Mouse (Mus musculus) heart, adult 2 months (tissue): ENCODE measurements at regions not wholly inside any gene's neighbourhood (a gene's known extent, or its start where the extent isn't known, plus 50 kb on each side); places are given as distances from the start of the nearest gene placed in this dataset.

Experiments
- DNase-seq, 2 experiments: peaks; one replicate each; pipeline ENCODE4 v3.0.0; 2021
- H3K27ac ChIP-seq: fragments of 200-600 bp; 2 replicates; pipeline ENCODE4 v1.8.1; 2022
- H3K27me3 ChIP-seq: fragments of 200-500 bp; 2 replicates; pipeline ENCODE4 v1.6.1; 2012; ENCODE audit warnings: mild to moderate bottlenecking, low read length, inconsistent platforms, mixed read lengths; ENCODE audit not compliant: control insufficient read depth, insufficient read depth
- H3K36me3 ChIP-seq: fragments of 200-500 bp; 2 replicates; pipeline ENCODE4 v1.6.1; 2012; ENCODE audit warnings: low read length, inconsistent platforms; ENCODE audit not compliant: control insufficient read depth, insufficient read depth
- H3K4me1 ChIP-seq: fragments of 200-500 bp; 2 replicates; pipeline ENCODE4 v1.6.1; 2011; ENCODE audit warnings: low read length; ENCODE audit not compliant: control insufficient read depth, insufficient read depth
- H3K4me3 ChIP-seq: fragments of 200-600 bp; 2 replicates; pipeline ENCODE4 v1.8.1; 2022
- H3K79me2 ChIP-seq: fragments of 200-500 bp; replicated peaks from 2 replicates; pipeline ENCODE4 v1.6.1; 2012; ENCODE audit warnings: mild to moderate bottlenecking, inconsistent platforms, low read length, moderate library complexity, mixed read lengths; ENCODE audit not compliant: control insufficient read depth, insufficient read depth
- H3K9ac ChIP-seq: fragments of 200-500 bp; 2 replicates; pipeline ENCODE4 v1.6.1; 2012; ENCODE audit warnings: low read depth, mild to moderate bottlenecking, control low read depth, inconsistent platforms, low read length, mixed read lengths
- CTCF ChIP-seq: fragments of 200-600 bp; IDR thresholded peaks from 2 replicates; pipeline ENCODE4 v1.8.1; 2022; ENCODE audit warnings: antibody characterized with exemption, mild to moderate bottlenecking, moderate library complexity
- EP300 ChIP-seq: fragments of 200-500 bp; IDR thresholded peaks from 2 replicates; pipeline ENCODE4 v1.6.1; 2011; ENCODE audit warnings: low read depth, low read length, control low read depth; ENCODE audit not compliant: insufficient read depth
- POLR2A ChIP-seq: fragments of 200-500 bp; IDR thresholded peaks from 2 replicates; pipeline ENCODE4 v1.6.1; 2011; ENCODE audit warnings: mild to moderate bottlenecking, low read depth, low read length, control low read depth; ENCODE audit not compliant: insufficient read depth
- WGBS: fragments of 180-500 bp; shearing (Covaris S2); methylation state at CpG from one replicate; pipeline ENCODE4 v1.1.7; 2018; 5-methylcytosine and 5-hydroxymethylcytosine counted together
- intact Hi-C: fragments of 180-260 bp; cut with DNase I; formaldehyde crosslinking; loops from one replicate; pipeline ENCODE4 v1.15.1; 2025

- DNase-seq: no peak
- Histone ChIP-seq H3K4me3 (no peak overlapping the region), H3K27me3 (no peaks in the 10 kb centered on the region), H3K36me3 (no peaks in the 10 kb centered on the region), H3K9ac (no peak overlapping the region), H3K27ac (no peak overlapping the region), H3K4me1 (no peaks in the 10 kb centered on the region), H3K79me2 (no peaks in the 10 kb centered on the region)
- TF ChIP-seq POLR2A (no peak), EP300 (no peak), CTCF (no peak)
- intact Hi-C loops: no loop called here
Measured at GRCm38 (mm10) chr2:171232812-171233211, 501.2 kb downstream of the Dok5 start.

- Histone ChIP-seq H3K79me2 (no peaks in the 10 kb centered on the region), H3K27ac (no peak overlapping the region), H3K27me3 (no peaks in the 10 kb centered on the region), H3K36me3 (no peaks in the 10 kb centered on the region), H3K9ac (no peak overlapping the region), H3K4me1 (no peaks in the 10 kb centered on the region), H3K4me3 (no peak overlapping the region)
- TF ChIP-seq POLR2A (no peak), EP300 (no peak), CTCF (no peak)
- WGBS: 76% methylated on average over 7 of the region's 7 CpGs
- DNase-seq: no peak
- intact Hi-C loops: no loop called here
Measured at GRCm38 (mm10) chr2:171231288-171232050, 499.9 kb downstream of the Dok5 start.

GRCm38 (mm10) chr2:171230536-171230935, 498.9 kb downstream of the Dok5 start:
- H3K4me1 ChIP-seq: no peaks in the 10 kb centered on the region
- no peaks in the 10 kb centered on the region for H3K36me3 ChIP-seq
- TF ChIP-seq POLR2A (no peak), CTCF (no peak), EP300 (no peak)
- intact Hi-C loops: no loop called here
- no peak overlapping the region for H3K4me3 ChIP-seq
- no peaks in the 10 kb centered on the region for H3K79me2 ChIP-seq
- DNase-seq: no peak
- WGBS: 72% methylated on average over 12 of the region's 12 CpGs
- H3K9ac ChIP-seq: no peak overlapping the region
- no peaks in the 10 kb centered on the region for H3K27me3 ChIP-seq
- no peak overlapping the region for H3K27ac ChIP-seq

- no peak for DNase-seq
- Histone ChIP-seq H3K36me3 (no peaks in the 10 kb centered on the region), H3K4me3 (no peak overlapping the region), H3K9ac (no peak overlapping the region), H3K79me2 (no peaks in the 10 kb centered on the region), H3K4me1 (no peaks in the 10 kb centered on the region), H3K27ac (no peak overlapping the region), H3K27me3 (no peaks in the 10 kb centered on the region)
- intact Hi-C loops: no loop called here
- no peak for TF ChIP-seq CTCF
- WGBS: 65% methylated on average over 3 of the region's 3 CpGs
Measured at GRCm38 (mm10) chr2:171228229-171228628, 496.6 kb downstream of the Dok5 start.

DNA sequence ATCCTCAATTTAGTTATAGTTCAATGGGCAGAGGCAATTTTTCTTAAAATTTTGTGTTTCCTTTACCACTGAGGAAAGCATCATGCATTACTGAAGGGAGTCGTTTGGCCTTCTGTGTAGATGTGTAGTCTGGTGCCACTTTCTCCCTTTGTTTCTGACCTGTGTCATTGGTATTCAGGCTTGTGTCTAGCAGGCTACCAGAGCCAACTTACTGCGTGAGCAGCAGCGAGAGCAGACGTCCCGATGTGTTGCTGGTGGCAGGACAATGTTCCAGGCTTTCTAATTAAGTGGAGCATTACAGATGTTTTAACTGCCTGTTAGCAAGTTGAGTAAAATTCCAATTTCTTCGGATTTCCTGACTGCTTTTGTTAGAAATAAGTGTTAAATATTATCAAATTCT, 482.2 kb downstream of the Dok5 start:
- Histone ChIP-seq H3K27me3 (no peaks in the 10 kb centered on the region), H3K36me3 (no peaks in the 10 kb centered on the region), H3K4me3 (no peak overlapping the region), H3K27ac (no peak overlapping the region), H3K4me1 (no peaks in the 10 kb centered on the region), H3K79me2 (no peaks in the 10 kb centered on the region), H3K9ac (no peak overlapping the region)
- no peak for DNase-seq
- WGBS: 67% methylated on average over 6 of the region's 6 CpGs
- TF ChIP-seq CTCF (no peak), POLR2A (no peak), EP300 (no peak)
- intact Hi-C loops: no loop called here

DNA sequence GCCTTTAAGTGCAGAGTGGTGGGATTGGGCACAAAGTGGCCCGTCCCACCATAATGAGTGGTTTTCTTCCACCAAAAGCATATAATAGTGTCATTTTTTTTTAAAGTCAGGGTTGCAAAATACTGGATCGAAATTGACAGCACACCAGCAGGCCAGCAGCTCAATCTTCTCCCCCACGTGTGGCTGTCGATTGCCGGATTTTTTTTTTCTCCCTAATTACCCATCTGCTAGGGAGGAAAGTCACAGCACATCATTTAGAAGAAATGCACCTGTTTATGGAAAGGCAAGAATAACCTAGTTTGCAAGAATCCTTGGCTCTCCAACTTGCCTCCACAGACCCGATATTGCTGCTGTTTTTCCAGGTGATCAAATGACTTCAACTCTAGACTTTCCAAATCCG, 464.9 kb downstream of the Dok5 start:
- no peaks in the 10 kb centered on the region for H3K4me1 ChIP-seq
- intact Hi-C loops: no loop called here
- H3K79me2 ChIP-seq: no peaks in the 10 kb centered on the region
- no peak for TF ChIP-seq POLR2A
- TF ChIP-seq CTCF: no peak
- no peak for TF ChIP-seq EP300
- 78% methylated on average over 7 of the region's 7 CpGs for WGBS
- H3K9ac ChIP-seq: no peak overlapping the region
- no peak overlapping the region for H3K27ac ChIP-seq
- H3K27me3 ChIP-seq: no peaks in the 10 kb centered on the region
- no peaks in the 10 kb centered on the region for H3K36me3 ChIP-seq
- H3K4me3 ChIP-seq: no peak overlapping the region
- no peak for DNase-seq
